Mouse (Mus musculus) embryonic facial prominence, embryonic 10.5 days (tissue): ENCODE data around the gene Myo1b. TPM values are rescaled to one million over a fixed set of nuclear protein-coding genes. Genes with fewer than 3 reads are reported as not detected.

Experiments
- DNase-seq: peaks from one replicate; pipeline ENCODE4 v3.0.0-alpha.2; 2017; ENCODE audit warnings: low spot score
- H3K27ac ChIP-seq: fragments of 300-500 bp; sonication (generic); replicated peaks from 2 replicates; pipeline ENCODE4 v1.5.1; 2016; ENCODE audit warnings: mild to moderate bottlenecking
- H3K27me3 ChIP-seq: fragments of 300-500 bp; sonication (generic); replicated peaks from 2 replicates; pipeline ENCODE4 v1.6.1; 2016; ENCODE audit warnings: low read depth, mild to moderate bottlenecking; ENCODE audit not compliant: poor library complexity, severe bottlenecking
- H3K36me3 ChIP-seq: fragments of 300-500 bp; sonication (generic); replicated peaks from 2 replicates; pipeline ENCODE4 v1.6.1; 2016; ENCODE audit warnings: mild to moderate bottlenecking, moderate library complexity
- H3K4me1 ChIP-seq: fragments of 300-500 bp; sonication (generic); 2 replicates; pipeline ENCODE4 v1.6.1; 2016
- H3K4me3 ChIP-seq: fragments of 300-500 bp; sonication (generic); 2 replicates; pipeline ENCODE4 v1.5.1; 2016; ENCODE audit warnings: mild to moderate bottlenecking, moderate library complexity
- H3K9me3 ChIP-seq: fragments of 300-500 bp; sonication (generic); 2 replicates; pipeline ENCODE4 v1.6.1; 2016; ENCODE audit warnings: mild to moderate bottlenecking
- WGBS: fragments of 180-500 bp; shearing (Covaris S2); methylation state at CpG from one replicate; pipeline ENCODE4 v1.1.7; 2016; 5-methylcytosine and 5-hydroxymethylcytosine counted together
- polyA plus RNA-seq: library from polyadenylated mRNA; unstranded; fragments of >200 nt; fragmentation: Nextera tagmentation; extraction: Ambion mirVana; gene quantifications from 2 replicates; pipeline ENCODE4 v1.2.1, GENCODE M21; 2016

Gene Myo1b
- polyA plus RNA-seq, 1 experiment from 2014 or later, result 91.6 TPM

DNA sequence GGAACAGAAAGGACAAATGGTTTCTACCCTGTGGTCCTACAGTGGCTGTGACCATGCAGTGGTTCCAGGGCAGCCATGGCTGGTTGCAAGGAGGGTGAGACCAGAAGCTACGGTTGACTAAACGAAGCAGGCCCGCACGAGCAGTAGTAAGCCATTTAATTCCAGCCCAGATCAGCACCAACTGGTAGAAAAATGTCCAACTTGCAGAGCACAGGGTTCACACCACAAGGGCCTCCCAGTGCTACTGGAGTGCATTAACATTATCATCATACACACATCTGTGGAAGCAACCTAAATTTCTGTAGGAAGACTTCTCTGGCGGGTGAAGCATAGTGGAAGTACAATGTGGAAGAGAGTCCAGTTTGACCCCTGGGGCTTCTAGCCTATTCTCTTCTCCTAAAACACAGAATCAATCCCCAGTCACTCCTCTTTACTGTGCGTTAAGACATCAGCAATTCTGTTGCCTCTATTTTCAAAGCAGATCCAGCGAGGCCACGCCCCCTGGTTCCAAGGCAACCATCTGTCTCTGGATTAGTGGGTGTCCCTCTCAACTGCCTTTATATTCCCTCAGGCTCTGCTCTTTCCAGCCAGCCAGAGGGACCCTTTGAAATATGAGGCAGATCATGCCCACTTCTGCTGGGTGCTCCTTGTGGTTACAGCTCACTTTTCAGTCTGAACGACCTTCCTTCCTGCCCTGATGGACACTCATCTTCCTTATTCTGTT lies 120.1 kb downstream of the Myo1b start:
- Histone ChIP-seq H3K27ac (peak overlapping the region; percentile 35; the same call in 1 of the 2 replicates), H3K9me3 (no peaks in the 10 kb centered on the region), H3K4me3 (no peak overlapping the region), H3K36me3 (peaks cover 86% of the 10 kb centered on the region), H3K4me1 (peaks cover 13% of the 10 kb centered on the region), H3K27me3 (no peaks in the 10 kb centered on the region)
- DNase-seq, result peak; percentile 33
- WGBS, result 70% methylated on average over 9 of the region's 9 CpGs

DNA sequence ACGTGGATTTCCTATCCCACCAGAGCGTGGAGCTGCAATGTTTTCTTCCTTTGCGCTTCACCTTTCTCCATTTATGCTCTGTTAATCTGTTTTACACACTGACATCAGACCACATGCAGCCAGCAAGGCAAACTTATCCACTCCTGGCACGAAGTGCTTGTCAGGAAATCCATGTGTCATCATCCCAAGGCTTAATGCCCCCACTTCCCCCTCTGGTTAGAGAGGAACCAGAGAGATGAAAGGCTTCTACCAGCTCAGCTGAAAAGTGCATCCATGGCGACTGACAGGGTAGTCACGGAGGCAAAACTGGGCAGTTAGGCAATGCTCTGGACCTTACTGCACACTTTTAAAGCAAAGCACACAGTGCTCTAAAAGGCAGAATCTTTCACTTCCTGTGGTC lies 126.6 kb downstream of the Myo1b start:
- WGBS, result 54% methylated on average over 6 of the region's 6 CpGs
- Histone ChIP-seq H3K4me3 (no peak overlapping the region), H3K9me3 (no peaks in the 10 kb centered on the region), H3K27ac (no peak overlapping the region), H3K27me3 (no peaks in the 10 kb centered on the region), H3K36me3 (peaks cover 83% of the 10 kb centered on the region), H3K4me1 (peaks cover 6% of the 10 kb centered on the region; the same call in 1 of the 2 replicates)
- peak; percentile 27 for DNase-seq

GRCm38 (mm10) chr1:51782091-51782490 lies 133.8 kb downstream of the Myo1b start:
- Histone ChIP-seq H3K4me1 (peaks cover 11% of the 10 kb centered on the region; the same call in 1 of the 2 replicates), H3K27ac (no peak overlapping the region), H3K4me3 (no peak overlapping the region), H3K9me3 (no peaks in the 10 kb centered on the region), H3K36me3 (peaks cover 89% of the 10 kb centered on the region), H3K27me3 (no peaks in the 10 kb centered on the region)
- no peak for DNase-seq
- 59% methylated on average over 6 of the region's 6 CpGs for WGBS

DNA sequence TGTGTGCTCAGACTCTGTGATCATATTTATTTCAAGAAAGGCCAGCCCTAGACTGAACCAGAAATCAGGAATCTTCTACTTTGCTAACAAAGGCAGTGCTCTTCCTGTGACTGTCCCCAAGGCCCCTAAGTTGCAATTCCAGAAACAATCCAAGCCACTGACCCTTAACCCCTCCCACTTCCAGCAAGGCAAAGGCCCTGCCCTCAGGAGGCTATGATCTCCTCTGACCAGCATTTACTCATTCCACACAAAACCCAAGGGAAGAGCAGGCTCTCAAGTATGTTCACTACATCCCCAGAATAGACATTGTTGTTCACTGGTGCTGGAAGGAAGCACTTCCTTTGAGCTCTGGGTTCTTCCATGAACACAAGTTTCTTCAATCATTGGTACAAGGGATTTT lies 135.5 kb downstream of the Myo1b start:
- H3K27ac ChIP-seq, result no peak overlapping the region
- no peak overlapping the region for H3K4me3 ChIP-seq
- peaks cover 90% of the 10 kb centered on the region for H3K36me3 ChIP-seq
- H3K4me1 ChIP-seq, result peaks cover 11% of the 10 kb centered on the region; the same call in 1 of the 2 replicates
- no peak for DNase-seq
- no peaks in the 10 kb centered on the region for H3K9me3 ChIP-seq
- no peaks in the 10 kb centered on the region for H3K27me3 ChIP-seq

DNA sequence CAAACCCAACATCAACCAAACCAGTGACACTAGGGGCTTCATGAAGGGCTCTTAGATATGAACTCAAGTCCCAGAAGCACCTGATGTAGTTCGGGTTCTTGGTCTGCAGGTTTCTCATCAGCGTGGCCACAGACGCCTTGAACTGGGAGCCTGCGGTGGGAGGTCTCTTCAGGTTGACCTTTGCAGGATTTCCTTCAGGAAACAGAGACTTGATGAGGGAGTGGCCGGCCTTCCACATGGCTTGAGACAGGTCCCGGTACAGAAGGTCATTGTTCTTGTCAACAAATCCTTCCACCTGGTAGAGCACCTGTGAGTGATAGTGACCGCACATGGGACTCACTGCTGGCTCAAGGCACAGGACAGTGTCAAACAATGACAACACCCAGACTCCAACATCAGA lies 137.6 kb downstream of the Myo1b start:
- WGBS, result 90% methylated on average over 7 of the region's 7 CpGs
- no peak overlapping the region for H3K27ac ChIP-seq
- peaks cover 94% of the 10 kb centered on the region for H3K36me3 ChIP-seq
- H3K4me3 ChIP-seq, result no peak overlapping the region
- no peaks in the 10 kb centered on the region for H3K27me3 ChIP-seq
- no peaks in the 10 kb centered on the region for H3K9me3 ChIP-seq
- peaks cover 11% of the 10 kb centered on the region; the same call in 1 of the 2 replicates for H3K4me1 ChIP-seq
- no peak for DNase-seq

- H3K4me3 ChIP-seq, result no peak overlapping the region
- no peaks in the 10 kb centered on the region for H3K4me1 ChIP-seq
- no peak for DNase-seq
- WGBS, result 90% methylated on average over 5 of the region's 5 CpGs
- H3K36me3 ChIP-seq, result peaks cover 97% of the 10 kb centered on the region
- no peaks in the 10 kb centered on the region for H3K27me3 ChIP-seq
- H3K27ac ChIP-seq, result no peak overlapping the region
- no peaks in the 10 kb centered on the region for H3K9me3 ChIP-seq
Measured at GRCm38 (mm10) chr1:51770504-51770871, 145.4 kb downstream of the Myo1b start.

GRCm38 (mm10) chr1:51769815-51770503 lies 145.9 kb downstream of the Myo1b start:
- Histone ChIP-seq H3K9me3 (no peaks in the 10 kb centered on the region), H3K4me1 (no peaks in the 10 kb centered on the region), H3K27me3 (no peaks in the 10 kb centered on the region), H3K27ac (no peak overlapping the region), H3K4me3 (no peak overlapping the region), H3K36me3 (peaks cover 95% of the 10 kb centered on the region)
- DNase-seq, result no peak
- WGBS, result 93% methylated on average over 12 of the region's 12 CpGs

GRCm38 (mm10) chr1:51766271-51766670 lies 149.6 kb downstream of the Myo1b start:
- no peak for DNase-seq
- Histone ChIP-seq H3K4me3 (no peak overlapping the region), H3K4me1 (no peaks in the 10 kb centered on the region), H3K36me3 (peaks cover 90% of the 10 kb centered on the region), H3K27me3 (no peaks in the 10 kb centered on the region), H3K9me3 (no peaks in the 10 kb centered on the region), H3K27ac (no peak overlapping the region)
- 97% methylated on average over 4 of the region's 4 CpGs for WGBS

- 93% methylated on average over 5 of the region's 5 CpGs for WGBS
- H3K27ac ChIP-seq, result no peak overlapping the region
- peaks cover 90% of the 10 kb centered on the region for H3K36me3 ChIP-seq
- no peaks in the 10 kb centered on the region for H3K27me3 ChIP-seq
- DNase-seq, result no peak
- no peaks in the 10 kb centered on the region for H3K9me3 ChIP-seq
- no peak overlapping the region for H3K4me3 ChIP-seq
- no peaks in the 10 kb centered on the region for H3K4me1 ChIP-seq
Measured at GRCm38 (mm10) chr1:51765156-51765555, 150.7 kb downstream of the Myo1b start.

DNA sequence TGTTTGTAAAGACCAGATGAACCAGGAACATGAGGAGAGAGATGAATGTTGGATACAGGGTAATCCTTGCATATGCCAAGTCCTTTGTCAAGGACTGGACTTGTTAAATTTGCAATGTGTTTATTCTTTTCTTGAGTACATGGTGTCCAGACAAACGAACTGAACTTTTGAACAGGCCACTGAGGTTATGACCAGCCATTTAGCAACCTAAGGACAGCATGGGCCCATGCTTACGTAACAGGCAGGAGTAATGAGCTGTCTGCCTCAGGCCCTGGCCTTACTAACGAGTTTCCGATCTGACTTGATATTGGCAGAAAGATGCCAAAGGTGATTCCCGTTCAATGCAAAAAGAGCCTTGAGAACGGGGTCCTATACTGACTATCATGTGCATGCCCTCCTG lies 156.2 kb downstream of the Myo1b start:
- no peaks in the 10 kb centered on the region for H3K27me3 ChIP-seq
- no peaks in the 10 kb centered on the region for H3K9me3 ChIP-seq
- H3K4me1 ChIP-seq, result no peaks in the 10 kb centered on the region
- H3K36me3 ChIP-seq, result peaks cover 95% of the 10 kb centered on the region
- no peak for DNase-seq
- 86% methylated on average over 6 of the region's 6 CpGs for WGBS
- no peak overlapping the region for H3K27ac ChIP-seq
- H3K4me3 ChIP-seq, result no peak overlapping the region

- Histone ChIP-seq H3K27ac (no peak overlapping the region), H3K4me3 (no peak overlapping the region), H3K27me3 (no peaks in the 10 kb centered on the region), H3K4me1 (no peaks in the 10 kb centered on the region), H3K9me3 (no peaks in the 10 kb centered on the region), H3K36me3 (peaks cover 100% of the 10 kb centered on the region)
- no peak for DNase-seq
- 73% methylated on average over 15 of the region's 15 CpGs for WGBS
Measured at GRCm38 (mm10) chr1:51758326-51759109, 157.4 kb downstream of the Myo1b start.

- Histone ChIP-seq H3K9me3 (no peaks in the 10 kb centered on the region), H3K4me3 (no peak overlapping the region), H3K4me1 (no peaks in the 10 kb centered on the region), H3K27me3 (no peaks in the 10 kb centered on the region), H3K27ac (no peak overlapping the region), H3K36me3 (peaks cover 93% of the 10 kb centered on the region)
- WGBS, result 94% methylated on average over 6 of the region's 6 CpGs
- DNase-seq, result no peak
Measured at GRCm38 (mm10) chr1:51753621-51754020, 162.2 kb downstream of the Myo1b start.
